Mouse (Mus musculus) liver, embryonic 11.5 days (tissue): ENCODE results near the gene Daam1. TPM values are rescaled to one million over a fixed set of nuclear protein-coding genes. Genes with fewer than 3 reads are reported as not detected.

Source experiments
- ATAC-seq: fragments of 200-750 bp; cut with Nextera tagmentation; replicated peaks from 2 replicates; pipeline ENCODE4 v1.8.0; 2017; ENCODE audit warnings: moderate number of reproducible peaks, mild to moderate bottlenecking, moderate TSS enrichment, moderate library complexity; ENCODE audit not compliant: low FRiP score
- DNase-seq: peaks from one replicate; pipeline ENCODE4 v3.0.0-alpha.2; 2017; ENCODE audit warnings: low spot score
- H3K27ac ChIP-seq: fragments of 300-500 bp; sonication (generic); 2 replicates; pipeline ENCODE4 v1.5.1; 2014; ENCODE audit warnings: mild to moderate bottlenecking, low read depth, low read length, control low read depth
- H3K27me3 ChIP-seq: fragments of 300-500 bp; sonication (generic); replicated peaks from 2 replicates; pipeline ENCODE4 v1.6.1; 2014; ENCODE audit warnings: low read length, mixed read lengths; ENCODE audit not compliant: control insufficient read depth, insufficient read depth
- H3K36me3 ChIP-seq: fragments of 300-500 bp; sonication (generic); 2 replicates; pipeline ENCODE4 v1.6.1; 2014; ENCODE audit warnings: mild to moderate bottlenecking, low read length, moderate library complexity, mixed read lengths; ENCODE audit not compliant: control insufficient read depth, insufficient read depth
- H3K4me1 ChIP-seq: fragments of 300-500 bp; sonication (generic); replicated peaks from 2 replicates; pipeline ENCODE4 v1.6.1; 2014; ENCODE audit warnings: low read length, mixed read lengths; ENCODE audit not compliant: control insufficient read depth, insufficient read depth
- H3K4me2 ChIP-seq: fragments of 300-500 bp; sonication (generic); 2 replicates; pipeline ENCODE4 v1.6.1; 2014; ENCODE audit warnings: mild to moderate bottlenecking, control low read depth, moderate library complexity
- H3K4me3 ChIP-seq: fragments of 300-500 bp; sonication (generic); 2 replicates; pipeline ENCODE4 v1.5.1; 2014; ENCODE audit warnings: low read depth, low read length, control low read depth
- H3K9ac ChIP-seq: fragments of 300-500 bp; sonication (generic); 2 replicates; pipeline ENCODE4 v1.6.1; 2014; ENCODE audit warnings: low read depth, low read length, control low read depth
- H3K9me3 ChIP-seq: fragments of 300-500 bp; sonication (generic); 2 replicates; pipeline ENCODE4 v1.6.1; 2016; ENCODE audit warnings: low read length, inconsistent platforms, mixed read lengths; ENCODE audit not compliant: control insufficient read depth
- WGBS: fragments of 180-500 bp; shearing (Covaris S2); extraction: QIAGEN DNeasy Blood & Tissue Kit; methylation state at CpG from one replicate; pipeline ENCODE4 v1.1.7; 2014; 5-methylcytosine and 5-hydroxymethylcytosine counted together
- polyA plus RNA-seq: library from polyadenylated mRNA; unstranded; fragments of >200 nt; fragmentation: Nextera tagmentation; extraction: Ambion mirVana; gene quantifications from 2 replicates; pipeline ENCODE4 v1.2.1, GENCODE M21; 2014

Daam1 gene
- polyA plus RNA-seq, 1 experiment from 2014 or later = 15.2 TPM

DNA sequence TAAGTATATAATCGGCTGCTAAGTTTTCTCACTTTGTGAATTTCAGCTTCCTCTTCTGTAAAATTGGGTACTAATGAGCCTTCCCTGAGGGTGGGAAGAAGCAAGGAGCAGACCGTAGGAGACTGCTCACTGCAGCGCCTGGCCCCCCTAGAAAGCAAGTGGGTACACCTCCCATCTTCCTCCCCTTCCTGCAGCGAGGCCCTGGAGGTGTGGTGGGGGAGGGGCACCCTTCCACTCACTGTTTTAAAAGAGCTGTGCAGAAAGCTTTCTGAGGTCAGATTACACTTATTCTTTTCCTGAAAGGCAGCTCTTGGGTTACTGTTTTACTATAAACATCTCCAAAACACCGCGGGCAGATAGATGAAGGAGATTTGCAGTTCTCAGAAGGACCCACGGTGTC, 34.4 kb upstream of the Daam1 start:
- Histone ChIP-seq H3K4me1 (peaks cover 3% of the 10 kb centered on the region; the same call in 1 of the 2 replicates), H3K36me3 (no peaks in the 10 kb centered on the region), H3K27me3 (no peaks in the 10 kb centered on the region), H3K9me3 (no peaks in the 10 kb centered on the region), H3K4me3 (no peak overlapping the region), H3K9ac (no peak overlapping the region), H3K4me2 (no peak overlapping the region), H3K27ac (no peak overlapping the region)
- no peak for ATAC-seq
- 11% methylated on average over 7 of the region's 7 CpGs for WGBS
- no peak for DNase-seq

- Histone ChIP-seq H3K27ac (no peak overlapping the region), H3K27me3 (no peaks in the 10 kb centered on the region), H3K36me3 (no peaks in the 10 kb centered on the region), H3K4me1 (no peaks in the 10 kb centered on the region), H3K9ac (no peak overlapping the region), H3K4me3 (no peak overlapping the region), H3K4me2 (no peak overlapping the region), H3K9me3 (no peaks in the 10 kb centered on the region)
- 73% methylated on average over 9 of the region's 9 CpGs for WGBS
- ATAC-seq = no peak
- no peak for DNase-seq
Measured at GRCm38 (mm10) chr12:71807306-71807705, 23.6 kb upstream of the Daam1 start.

DNA sequence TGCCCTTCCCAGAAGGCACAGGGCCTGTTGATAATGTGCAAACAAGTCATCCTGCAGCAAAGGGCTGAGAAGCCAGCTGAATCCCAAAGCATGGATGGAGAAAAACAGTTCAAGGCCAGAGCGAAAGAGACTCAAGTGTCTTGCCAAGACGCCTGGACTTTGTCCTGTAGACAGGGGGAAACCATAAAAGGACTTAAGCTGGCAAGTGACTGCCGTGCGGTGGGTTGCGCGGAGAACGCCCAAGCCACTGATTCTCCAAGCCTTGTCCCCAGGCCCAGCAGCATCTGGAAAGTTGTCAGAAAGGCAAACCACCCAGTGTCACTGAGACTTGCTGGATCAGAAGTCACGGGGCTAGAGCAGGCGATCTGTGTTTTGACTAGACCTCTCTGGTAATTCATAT, 22.2 kb upstream of the Daam1 start:
- Histone ChIP-seq H3K4me2 (no peak overlapping the region), H3K9me3 (no peaks in the 10 kb centered on the region), H3K9ac (no peak overlapping the region), H3K27me3 (no peaks in the 10 kb centered on the region), H3K4me1 (no peaks in the 10 kb centered on the region), H3K4me3 (no peak overlapping the region), H3K27ac (no peak overlapping the region), H3K36me3 (no peaks in the 10 kb centered on the region)
- DNase-seq = no peak
- 84% methylated on average over 9 of the region's 9 CpGs for WGBS
- no peak for ATAC-seq

DNA sequence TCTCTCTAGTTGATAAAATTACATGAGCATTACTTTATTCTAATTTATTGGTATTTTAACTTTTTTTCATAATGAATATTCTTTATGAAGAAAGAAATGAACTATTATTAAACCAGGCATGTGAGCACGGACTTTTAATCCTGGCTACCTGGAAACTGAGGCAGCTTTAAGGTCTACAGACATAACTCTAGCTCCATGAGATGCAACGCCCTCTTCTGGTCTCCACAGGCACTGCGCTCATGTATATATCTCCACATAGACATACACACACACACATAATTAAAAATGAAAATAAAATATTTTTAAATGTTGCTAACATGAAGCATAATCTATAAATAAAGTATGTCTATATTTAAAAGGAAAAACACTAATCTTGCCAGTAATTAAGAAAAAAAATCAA, 21.3 kb upstream of the Daam1 start:
- WGBS = 84% methylated on average over 3 of the region's 3 CpGs
- DNase-seq (no peak), ATAC-seq (no peak)
- H3K4me1 ChIP-seq = no peaks in the 10 kb centered on the region
- H3K36me3 ChIP-seq = no peaks in the 10 kb centered on the region
- H3K4me3 ChIP-seq = no peak overlapping the region
- H3K9ac ChIP-seq = no peak overlapping the region
- no peaks in the 10 kb centered on the region for H3K27me3 ChIP-seq
- H3K9me3 ChIP-seq = no peaks in the 10 kb centered on the region
- no peak overlapping the region for H3K27ac ChIP-seq
- no peak overlapping the region for H3K4me2 ChIP-seq

- H3K9me3 ChIP-seq = no peaks in the 10 kb centered on the region
- WGBS = 78% methylated on average over 14 of the region's 14 CpGs
- H3K9ac ChIP-seq = no peak overlapping the region
- DNase-seq (no peak), ATAC-seq (no peak)
- H3K27ac ChIP-seq = no peak overlapping the region
- H3K27me3 ChIP-seq = no peaks in the 10 kb centered on the region
- H3K36me3 ChIP-seq = no peaks in the 10 kb centered on the region
- H3K4me3 ChIP-seq = no peak overlapping the region
- no peaks in the 10 kb centered on the region for H3K4me1 ChIP-seq
- no peak overlapping the region for H3K4me2 ChIP-seq
Measured at GRCm38 (mm10) chr12:71812567-71812966, 18.3 kb upstream of the Daam1 start.

GRCm38 (mm10) chr12:71813251-71813650, 17.6 kb upstream of the Daam1 start:
- H3K27me3 ChIP-seq = no peaks in the 10 kb centered on the region

GRCm38 (mm10) chr12:71813761-71814160, 17.1 kb upstream of the Daam1 start:
- Histone ChIP-seq H3K9me3 (no peaks in the 10 kb centered on the region), H3K4me1 (no peaks in the 10 kb centered on the region), H3K36me3 (no peaks in the 10 kb centered on the region), H3K9ac (no peak overlapping the region), H3K4me3 (no peak overlapping the region), H3K27me3 (no peaks in the 10 kb centered on the region), H3K27ac (no peak overlapping the region), H3K4me2 (no peak overlapping the region)
- no peak for DNase-seq
- no peak for ATAC-seq
- 50% methylated on average over 7 of the region's 7 CpGs for WGBS

More at GRCm38 (mm10) chr12:71813251-71813650, 17.6 kb upstream of the Daam1 start:
- H3K4me2 ChIP-seq = no peak overlapping the region
- H3K4me1 ChIP-seq = no peaks in the 10 kb centered on the region
- no peaks in the 10 kb centered on the region for H3K9me3 ChIP-seq
- no peaks in the 10 kb centered on the region for H3K36me3 ChIP-seq
- DNase-seq (no peak), ATAC-seq (no peak)
- 85% methylated on average over 9 of the region's 9 CpGs for WGBS
- no peak overlapping the region for H3K9ac ChIP-seq
- H3K27ac ChIP-seq = no peak overlapping the region
- H3K4me3 ChIP-seq = no peak overlapping the region

- DNase-seq (no peak), ATAC-seq (no peak)
- WGBS = 72% methylated on average over 5 of the region's 5 CpGs
- H3K4me2 ChIP-seq = no peak overlapping the region
- H3K27me3 ChIP-seq = no peaks in the 10 kb centered on the region
- no peaks in the 10 kb centered on the region for H3K9me3 ChIP-seq
- H3K9ac ChIP-seq = no peak overlapping the region
- H3K4me1 ChIP-seq = no peaks in the 10 kb centered on the region
- H3K36me3 ChIP-seq = no peaks in the 10 kb centered on the region
- H3K27ac ChIP-seq = no peak overlapping the region
- no peak overlapping the region for H3K4me3 ChIP-seq
Measured at GRCm38 (mm10) chr12:71820094-71820493, 10.8 kb upstream of the Daam1 start.

DNA sequence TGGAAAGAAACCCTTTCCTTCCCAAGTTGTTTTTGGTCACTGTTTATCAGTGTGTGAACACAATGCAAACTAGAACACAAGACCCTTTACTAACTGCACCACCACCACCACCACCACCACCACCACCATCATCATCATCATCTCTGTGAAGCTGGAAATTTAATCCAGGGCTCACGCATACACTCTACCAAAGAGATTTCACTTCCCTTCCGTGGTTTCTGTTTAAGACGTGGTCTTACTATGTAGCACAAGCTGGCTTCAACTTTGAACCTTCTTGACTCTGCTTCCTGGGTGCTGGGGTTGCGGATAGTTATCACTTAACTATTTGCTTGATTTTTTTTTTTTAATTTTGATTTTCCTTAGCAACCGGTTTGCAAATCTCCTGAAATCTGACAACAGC, 9.6 kb upstream of the Daam1 start:
- Histone ChIP-seq H3K4me2 (no peak overlapping the region), H3K9ac (no peak overlapping the region), H3K36me3 (no peaks in the 10 kb centered on the region), H3K27ac (no peak overlapping the region), H3K27me3 (no peaks in the 10 kb centered on the region), H3K4me3 (no peak overlapping the region), H3K4me1 (no peaks in the 10 kb centered on the region), H3K9me3 (no peaks in the 10 kb centered on the region)
- DNase-seq (no peak), ATAC-seq (no peak)
- 81% methylated on average over 5 of the region's 5 CpGs for WGBS
